Mouse (Mus musculus) A20 (cell line): ENCODE data around the gene Pde6g.
"Not testable (repeated sequence)": the region's sequence is repeated elsewhere in the genome, so short reads cannot be mapped to it uniquely, and the experiment has no call there.

ENCODE experiments used
- DNase-seq: peaks from one replicate; pipeline ENCODE4 v3.0.0-alpha.2; 2011; ENCODE audit warnings: low read depth, low spot score

The Pde6g gene

GRCm38 (mm10) chr11:120422651-120423568 lies 30.4 kb downstream of the Pde6g start:
- no peak for DNase-seq

GRCm38 (mm10) chr11:120418592-120418991 lies 34.7 kb downstream of the Pde6g start:
- DNase-seq, result no peak

GRCm38 (mm10) chr11:120417852-120418251 lies 35.4 kb downstream of the Pde6g start:
- DNase-seq, result no peak

GRCm38 (mm10) chr11:120413621-120414020 lies 39.7 kb downstream of the Pde6g start:
- DNase-seq, result not testable (repeated sequence)

GRCm38 (mm10) chr11:120406445-120406844 lies 46.9 kb downstream of the Pde6g start:
- peak; percentile 32 for DNase-seq

GRCm38 (mm10) chr11:120405867-120406266 lies 47.4 kb downstream of the Pde6g start:
- no peak for DNase-seq

- peak; percentile 57 for DNase-seq
Measured at GRCm38 (mm10) chr11:120404814-120405213, 48.5 kb downstream of the Pde6g start.

- DNase-seq, result no peak
Measured at GRCm38 (mm10) chr11:120399319-120399718, 54.0 kb downstream of the Pde6g start.
